Mouse (Mus musculus): ENCODE data around the gene Hspbp1.

The Hspbp1 gene

GRCm38 (mm10) chr7:4636179-4636578 is 48.7 kb downstream of the Hspbp1 start:
- DNase-seq (ENCODE audit: low read depth in 2 of 2, low spot score in 2 of 2): no peak

GRCm38 (mm10) chr7:4631031-4631430 is 53.8 kb downstream of the Hspbp1 start, which contains the start of gene Tmem86b:
Gene Tmem86b, minus strand, starts transcription at chr7:4631422.
- no peak for DNase-seq (ENCODE audit: low read depth in 2 of 2, low spot score in 2 of 2)

- no peak for DNase-seq (ENCODE audit: low read depth in 2 of 2, low spot score in 2 of 2)
These were observed 54.7 kb downstream of the Hspbp1 start for GRCm38 (mm10) chr7:4630198-4630597.

GRCm38 (mm10) chr7:4629586-4629985 is 55.3 kb downstream of the Hspbp1 start:
- no peak for DNase-seq (ENCODE audit: low read depth in 2 of 2, low spot score in 2 of 2)

DNA sequence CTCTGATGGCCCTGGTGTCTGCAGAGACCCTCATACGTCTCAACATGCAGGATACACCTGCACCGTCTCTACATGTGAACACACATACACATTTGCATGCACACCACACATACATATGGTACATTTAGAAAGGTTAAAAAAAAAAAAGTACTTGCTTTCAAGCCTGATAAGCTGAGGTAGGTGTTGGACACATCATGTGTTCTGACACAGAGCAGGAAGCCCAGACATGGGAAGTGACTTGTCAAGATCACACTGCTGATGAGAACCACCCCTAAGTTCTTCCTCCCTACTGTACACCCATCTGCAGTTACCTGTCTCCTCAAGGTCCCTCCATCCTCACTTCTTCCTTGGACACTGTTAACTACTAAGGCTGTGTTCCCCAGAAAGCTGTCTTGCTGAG is 58.9 kb downstream of the Hspbp1 start:
- DNase-seq (ENCODE audit: low read depth in 2 of 2, low spot score in 2 of 2): no peak

GRCm38 (mm10) chr7:4624343-4624742 is 60.5 kb downstream of the Hspbp1 start:
- DNase-seq (ENCODE audit: low read depth in 2 of 2, low spot score in 2 of 2): no peak

DNA sequence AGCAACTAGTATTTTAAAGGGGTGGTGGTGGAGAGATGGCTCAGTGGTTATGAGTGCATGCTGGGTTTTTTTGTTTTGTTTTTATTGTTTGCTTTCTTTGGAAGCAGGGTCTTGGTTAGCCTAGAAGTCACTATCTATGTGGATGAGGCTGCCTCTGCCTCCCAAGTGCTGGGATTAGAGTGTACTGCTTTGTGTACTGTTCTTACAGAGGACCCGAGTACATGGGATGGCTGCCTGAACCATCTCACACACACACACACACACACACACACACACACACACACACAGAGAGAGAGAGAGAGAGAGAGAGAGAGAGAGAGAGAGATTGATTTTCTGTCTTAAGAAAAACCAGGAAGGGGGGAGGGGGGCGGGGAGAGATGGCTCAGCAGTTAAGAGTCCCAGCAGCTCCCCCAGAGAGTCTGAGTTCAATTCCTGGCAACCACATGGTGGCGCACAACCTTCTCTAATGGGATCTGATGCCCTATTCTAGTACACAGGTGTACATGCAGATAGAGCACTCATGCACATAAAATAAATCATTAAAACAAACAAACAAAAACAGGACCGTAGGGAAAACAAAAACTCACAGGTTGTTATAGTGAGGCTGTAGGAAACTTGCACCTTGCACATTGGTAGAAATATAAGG is 61.2 kb downstream of the Hspbp1 start:
- peak; percentile 39 to 66 for DNase-seq (ENCODE audit: low read depth in 2 of 2, low spot score in 2 of 2)

DNA sequence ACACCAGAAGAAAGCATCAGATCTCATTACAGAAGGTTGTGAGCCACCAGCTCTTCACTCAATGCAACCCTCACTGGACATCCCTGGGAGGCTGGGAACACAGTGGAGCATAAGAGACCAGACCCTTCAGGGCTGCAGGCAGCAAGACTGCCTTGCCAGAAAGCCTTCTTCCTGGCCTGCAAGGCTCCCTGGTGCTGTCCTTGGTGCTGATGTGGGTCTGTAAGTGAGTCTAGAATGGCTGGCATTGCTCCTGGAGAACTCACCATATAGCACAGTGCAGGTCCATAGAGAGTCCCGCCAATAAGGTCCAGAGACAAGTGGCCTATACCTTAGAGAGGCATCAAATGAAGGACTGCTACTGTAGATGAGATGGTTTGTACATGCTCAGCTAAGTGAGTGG is 64.9 kb downstream of the Hspbp1 start:
- DNase-seq (ENCODE audit: low read depth in 2 of 2, low spot score in 2 of 2): peak in 1 of 2 experiments; percentile 20

DNA sequence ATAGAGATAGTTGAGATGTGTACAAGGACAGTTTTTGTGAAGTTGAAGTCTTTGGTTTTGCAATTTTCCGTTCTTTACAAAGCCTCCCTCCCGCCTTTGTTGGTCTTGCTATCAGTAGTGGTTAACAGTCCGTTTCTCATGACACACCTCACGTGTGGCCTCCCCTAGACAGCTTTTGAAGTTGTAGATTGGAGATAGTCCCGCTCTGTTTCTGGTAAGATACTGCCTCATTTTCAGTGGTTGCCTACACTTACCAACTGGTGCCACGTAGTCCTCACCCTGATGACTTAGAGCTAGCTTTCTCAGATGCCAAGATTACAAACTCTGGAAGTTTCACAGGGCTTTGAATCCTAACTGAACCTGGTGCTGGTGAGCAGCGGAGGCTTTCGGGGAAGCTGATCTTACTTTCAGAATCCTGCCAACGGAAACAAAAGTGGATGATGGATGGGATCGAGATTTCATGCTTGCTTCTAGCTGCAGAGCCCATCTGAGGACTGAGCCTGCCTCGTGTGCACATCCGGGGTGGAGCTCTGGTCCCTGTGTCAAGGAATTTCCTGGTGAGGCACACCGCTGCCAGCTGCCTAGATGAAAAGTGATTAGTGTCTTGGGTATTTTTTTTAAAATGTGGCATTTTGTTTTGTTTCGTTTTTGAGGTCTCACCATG is 71.0 kb downstream of the Hspbp1 start:
- peak in 1 of 2 experiments; percentile 29 for DNase-seq (ENCODE audit: low read depth in 2 of 2, low spot score in 2 of 2)

GRCm38 (mm10) chr7:4612956-4613355 is 71.9 kb downstream of the Hspbp1 start:
- no peak for DNase-seq (ENCODE audit: low read depth in 2 of 2, low spot score in 2 of 2)

DNA sequence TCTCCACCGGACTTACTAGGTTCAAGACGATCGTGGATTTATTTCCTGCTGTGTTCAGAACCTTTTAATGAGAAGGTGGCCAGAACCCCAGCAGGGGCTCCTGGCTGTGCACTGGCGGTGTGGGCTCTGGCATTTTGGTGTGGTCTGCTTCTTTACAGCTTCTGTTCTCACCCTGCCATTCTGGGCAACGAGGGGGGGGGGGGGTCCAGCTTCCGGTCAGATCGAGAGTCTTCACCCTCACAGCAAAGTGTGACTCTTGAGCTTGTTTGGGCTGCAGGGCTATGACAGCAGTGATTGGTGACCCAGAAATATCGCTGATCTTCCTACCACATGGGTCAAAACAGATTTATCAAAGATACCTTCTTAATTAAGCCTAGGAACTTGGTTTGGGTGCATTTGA is 72.5 kb downstream of the Hspbp1 start:
- no peak for DNase-seq (ENCODE audit: low read depth in 2 of 2, low spot score in 2 of 2)

GRCm38 (mm10) chr7:4611921-4612341 is 72.9 kb downstream of the Hspbp1 start:
- no peak for DNase-seq (ENCODE audit: low read depth in 2 of 2, low spot score in 2 of 2)

- no peak for DNase-seq (ENCODE audit: low read depth in 2 of 2, low spot score in 2 of 2)
These were observed 73.4 kb downstream of the Hspbp1 start for GRCm38 (mm10) chr7:4611511-4611910.
